Mouse (Mus musculus) heart, postnatal 0 days (tissue): ENCODE results near the gene Pde3a. TPM values are rescaled to one million over a fixed set of nuclear protein-coding genes. Genes with fewer than 3 reads are reported as not detected.

Experiments
- ATAC-seq: fragments of 200-750 bp; cut with Nextera tagmentation; 2 replicates; pipeline ENCODE4 v1.8.0; 2017; ENCODE audit warnings: low read depth, moderate number of reproducible peaks, moderate library complexity; ENCODE audit not compliant: insufficient read depth
- DNase-seq: peaks from one replicate; pipeline ENCODE4 v3.0.0-alpha.2; 2016; ENCODE audit warnings: low spot score
- H3K27ac ChIP-seq: fragments of 300-500 bp; sonication (generic); 2 replicates; pipeline ENCODE4 v1.5.1; 2014; ENCODE audit warnings: low read depth, mild to moderate bottlenecking
- H3K27me3 ChIP-seq: fragments of 300-500 bp; sonication (generic); 2 replicates; pipeline ENCODE4 v1.6.1; 2014; ENCODE audit warnings: low read length, mixed read lengths; ENCODE audit not compliant: control insufficient read depth, insufficient read depth
- H3K36me3 ChIP-seq: fragments of 300-500 bp; sonication (generic); replicated peaks from 2 replicates; pipeline ENCODE4 v1.6.1; 2014; ENCODE audit warnings: low read length, mixed read lengths; ENCODE audit not compliant: control insufficient read depth, insufficient read depth
- H3K4me1 ChIP-seq: fragments of 300-500 bp; sonication (generic); 2 replicates; pipeline ENCODE4 v1.6.1; 2014; ENCODE audit warnings: antibody characterized with exemption; ENCODE audit not compliant: control insufficient read depth, insufficient read depth
- H3K4me2 ChIP-seq: fragments of 300-500 bp; sonication (generic); 2 replicates; pipeline ENCODE4 v1.6.1; 2014; ENCODE audit warnings: low read depth, mild to moderate bottlenecking, low read length, moderate library complexity
- H3K4me3 ChIP-seq: fragments of 300-500 bp; sonication (generic); 2 replicates; pipeline ENCODE4 v1.5.1; 2014; ENCODE audit warnings: low read depth, low read length
- H3K9ac ChIP-seq: fragments of 300-500 bp; sonication (generic); replicated peaks from 2 replicates; pipeline ENCODE4 v1.6.1; 2014; ENCODE audit warnings: low read depth, low read length, mixed read lengths
- H3K9me3 ChIP-seq: fragments of 300-500 bp; sonication (generic); replicated peaks from 2 replicates; pipeline ENCODE4 v1.6.1; 2016; ENCODE audit warnings: low read length; ENCODE audit not compliant: control insufficient read depth
- CTCF ChIP-seq: IDR thresholded peaks from 2 replicates; pipeline ENCODE4 v1.5.1; 2016; ENCODE audit warnings: antibody characterized with exemption, control low read depth, low read depth
- EP300 ChIP-seq: IDR thresholded peaks from 2 replicates; pipeline ENCODE4 v1.6.1; 2016; ENCODE audit warnings: antibody characterized with exemption, low read depth
- WGBS: fragments of 180-500 bp; shearing (Covaris S2); extraction: QIAGEN DNeasy Blood & Tissue Kit; methylation state at CpG from one replicate; pipeline ENCODE4 v1.1.7; 2014; 5-methylcytosine and 5-hydroxymethylcytosine counted together
- polyA plus RNA-seq: library from polyadenylated mRNA; unstranded; fragments of >200 nt; fragmentation: Nextera tagmentation; extraction: Ambion mirVana; gene quantifications from 2 replicates; pipeline ENCODE4 v1.2.1, GENCODE M21; 2015
- total RNA-seq: library from RNA; depleted of rRNA; stranded (reverse); fragments of >200 nt; gene quantifications from 2 replicates; pipeline ENCODE4 v1.2.3, GENCODE M21; 2014; ENCODE audit warnings: low replicate concordance

The Pde3a gene
- total and polyA plus RNA-seq, 2 experiments from 2014 or later = 8.2 to 42.0 TPM

- no peak overlapping the region for H3K9ac ChIP-seq
- no peak overlapping the region for H3K27ac ChIP-seq
- 99% methylated on average over 3 of the region's 3 CpGs for WGBS
- H3K36me3 ChIP-seq = no peaks in the 10 kb centered on the region
- H3K4me3 ChIP-seq = no peak overlapping the region
- H3K4me1 ChIP-seq = no peaks in the 10 kb centered on the region
- H3K4me2 ChIP-seq = no peak overlapping the region
- H3K27me3 ChIP-seq = no peaks in the 10 kb centered on the region
- H3K9me3 ChIP-seq = no peaks in the 10 kb centered on the region
- no peak for TF ChIP-seq CTCF
- DNase-seq (no peak), ATAC-seq (no peak)
Measured at GRCm38 (mm10) chr6:141363664-141364063, 114.6 kb downstream of the Pde3a start.

- TF ChIP-seq EP300 = no peak
- no peak for TF ChIP-seq CTCF
- Histone ChIP-seq H3K4me3 (no peak overlapping the region), H3K9ac (no peak overlapping the region), H3K27me3 (no peaks in the 10 kb centered on the region), H3K27ac (no peak overlapping the region), H3K9me3 (no peaks in the 10 kb centered on the region), H3K36me3 (no peaks in the 10 kb centered on the region), H3K4me2 (no peak overlapping the region), H3K4me1 (no peaks in the 10 kb centered on the region)
- DNase-seq (no peak), ATAC-seq (no peak)
- 76% methylated on average over 5 of the region's 5 CpGs for WGBS
Measured at GRCm38 (mm10) chr6:141367037-141367436, 118.0 kb downstream of the Pde3a start.

GRCm38 (mm10) chr6:141372697-141373096, 123.6 kb downstream of the Pde3a start:
- Histone ChIP-seq H3K9ac (no peak overlapping the region), H3K4me3 (no peak overlapping the region), H3K4me1 (no peaks in the 10 kb centered on the region), H3K27ac (no peak overlapping the region), H3K9me3 (no peaks in the 10 kb centered on the region), H3K4me2 (no peak overlapping the region), H3K36me3 (no peaks in the 10 kb centered on the region), H3K27me3 (no peaks in the 10 kb centered on the region)
- TF ChIP-seq EP300 (no peak), CTCF (peak; percentile 33)
- no peak for DNase-seq
- ATAC-seq = no peak
- WGBS = 65% methylated on average over 2 of the region's 2 CpGs

- DNase-seq = no peak
- ATAC-seq = no peak
- Histone ChIP-seq H3K4me1 (no peaks in the 10 kb centered on the region), H3K27me3 (no peaks in the 10 kb centered on the region), H3K9me3 (no peaks in the 10 kb centered on the region), H3K9ac (no peak overlapping the region), H3K4me2 (no peak overlapping the region), H3K27ac (no peak overlapping the region), H3K4me3 (no peak overlapping the region), H3K36me3 (no peaks in the 10 kb centered on the region)
- no peak for TF ChIP-seq CTCF
- TF ChIP-seq EP300 = no peak
- 59% methylated on average over 2 of the region's 2 CpGs for WGBS
Measured at GRCm38 (mm10) chr6:141374469-141375057, 125.5 kb downstream of the Pde3a start.

DNA sequence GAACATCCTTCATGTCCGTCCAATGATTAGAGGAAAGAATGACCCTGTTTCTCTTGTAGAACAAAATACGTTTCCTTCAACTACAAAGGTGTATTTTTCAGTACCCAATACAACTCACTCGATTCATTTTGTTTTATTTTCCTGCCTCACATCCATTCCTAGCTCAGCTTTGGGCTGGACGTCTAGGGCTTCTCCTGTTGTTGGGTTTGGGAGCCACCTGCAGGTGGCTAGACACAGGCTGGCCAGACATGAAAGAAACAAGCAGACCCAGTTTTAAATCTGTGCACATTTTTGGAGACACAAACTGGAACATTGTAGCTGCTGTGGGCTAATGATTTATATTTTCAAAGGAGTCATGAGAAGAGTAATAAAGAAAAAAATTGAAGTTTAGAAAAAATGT, 126.1 kb downstream of the Pde3a start:
- DNase-seq (no peak), ATAC-seq (no peak)
- WGBS = 62% methylated on average over 4 of the region's 4 CpGs
- Histone ChIP-seq H3K27ac (no peak overlapping the region), H3K4me2 (no peak overlapping the region), H3K9ac (no peak overlapping the region), H3K4me3 (no peak overlapping the region), H3K27me3 (no peaks in the 10 kb centered on the region), H3K9me3 (no peaks in the 10 kb centered on the region), H3K4me1 (no peaks in the 10 kb centered on the region), H3K36me3 (no peaks in the 10 kb centered on the region)
- TF ChIP-seq CTCF (peak; percentile 37), EP300 (no peak)

GRCm38 (mm10) chr6:141380927-141381326, 131.9 kb downstream of the Pde3a start:
- peak; percentile 13; the same call in 1 of the 2 replicates for ATAC-seq
- no peaks in the 10 kb centered on the region for H3K36me3 ChIP-seq
- H3K27me3 ChIP-seq = no peaks in the 10 kb centered on the region
- peak overlapping the region; percentile 46 for H3K4me2 ChIP-seq
- peak overlapping the region; percentile 15; the same call in 1 of the 2 replicates for H3K4me3 ChIP-seq
- TF ChIP-seq EP300 (no peak), CTCF (no peak)
- peaks cover 13% of the 10 kb centered on the region for H3K4me1 ChIP-seq
- no peak for DNase-seq
- WGBS = 23% methylated on average over 12 of the region's 12 CpGs
- 0 out of 2 replicates have a peak overlapping the region, but pooled peaks have one; percentile 22 for H3K9ac ChIP-seq
- peak overlapping the region; percentile 32 for H3K27ac ChIP-seq
- no peaks in the 10 kb centered on the region for H3K9me3 ChIP-seq
